Mouse (Mus musculus) cerebellum, postnatal 36 days (tissue): Measurements from ENCODE around the gene Pkdcc.

Experiments
- DNase-seq, 2 experiments: peaks; one replicate each; pipeline ENCODE4 v3.0.0; 2021 to 2022; ENCODE audit warnings: mixed read lengths in 2 of 2

The Pkdcc gene

GRCm38 (mm10) chr17:83214674-83215528, at the start of gene Pkdcc:
TSS of gene Pkdcc (plus strand) at chr17:83215292.
- DNase-seq: peak; percentile 27 to 62

- no peak for DNase-seq
These were observed 48.9 kb upstream of the Pkdcc start for GRCm38 (mm10) chr17:83166195-83166594.

GRCm38 (mm10) chr17:83176146-83176545, 38.9 kb upstream of the Pkdcc start:
- no peak for DNase-seq

- DNase-seq: no peak
These were observed 36.5 kb upstream of the Pkdcc start for GRCm38 (mm10) chr17:83178483-83179150.

- no peak for DNase-seq
These were observed 36.0 kb upstream of the Pkdcc start for GRCm38 (mm10) chr17:83179151-83179531.

- no peak for DNase-seq
These were observed 35.5 kb upstream of the Pkdcc start for GRCm38 (mm10) chr17:83179569-83179968.

- no peak for DNase-seq
These were observed 34.0 kb upstream of the Pkdcc start for GRCm38 (mm10) chr17:83181086-83181485.

GRCm38 (mm10) chr17:83181592-83181991, 33.5 kb upstream of the Pkdcc start:
- DNase-seq: no peak

GRCm38 (mm10) chr17:83182061-83182664, 32.9 kb upstream of the Pkdcc start:
- no peak for DNase-seq

GRCm38 (mm10) chr17:83182780-83183179, 32.3 kb upstream of the Pkdcc start:
- DNase-seq: no peak

GRCm38 (mm10) chr17:83187751-83188565, 27.1 kb upstream of the Pkdcc start:
- no peak for DNase-seq

- DNase-seq: no peak
These were observed 24.3 kb upstream of the Pkdcc start for GRCm38 (mm10) chr17:83190810-83191209.

GRCm38 (mm10) chr17:83194491-83194890, 20.6 kb upstream of the Pkdcc start:
- no peak for DNase-seq

- no peak for DNase-seq
These were observed 17.6 kb upstream of the Pkdcc start for GRCm38 (mm10) chr17:83197361-83197923.

GRCm38 (mm10) chr17:83200469-83200868, 14.6 kb upstream of the Pkdcc start:
- DNase-seq: no peak

- DNase-seq: no peak
These were observed 13.8 kb upstream of the Pkdcc start for GRCm38 (mm10) chr17:83201257-83201656.

GRCm38 (mm10) chr17:83203692-83204383, 11.3 kb upstream of the Pkdcc start:
- DNase-seq: no peak

GRCm38 (mm10) chr17:83207296-83207695, 7.8 kb upstream of the Pkdcc start:
- DNase-seq: no peak

- no peak for DNase-seq
These were observed 6.6 kb upstream of the Pkdcc start for GRCm38 (mm10) chr17:83208455-83208854.

GRCm38 (mm10) chr17:83210531-83210930, 4.6 kb upstream of the Pkdcc start:
- DNase-seq: no peak

GRCm38 (mm10) chr17:83211196-83211595, 3.9 kb upstream of the Pkdcc start:
- DNase-seq: no peak

GRCm38 (mm10) chr17:83212422-83212821, 2.7 kb upstream of the Pkdcc start:
- DNase-seq: no peak
